Mouse (Mus musculus) liver, embryonic 11.5 days (tissue): Measurements from ENCODE around the gene Abi2. TPM values are rescaled to one million over a fixed set of nuclear protein-coding genes. Genes with fewer than 3 reads are reported as not detected.

Source experiments
- ATAC-seq: fragments of 200-750 bp; cut with Nextera tagmentation; replicated peaks from 2 replicates; pipeline ENCODE4 v1.8.0; 2017; ENCODE audit warnings: moderate number of reproducible peaks, mild to moderate bottlenecking, moderate TSS enrichment, moderate library complexity; ENCODE audit not compliant: low FRiP score
- DNase-seq: peaks from one replicate; pipeline ENCODE4 v3.0.0-alpha.2; 2017; ENCODE audit warnings: low spot score
- H3K27ac ChIP-seq: fragments of 300-500 bp; sonication (generic); 2 replicates; pipeline ENCODE4 v1.5.1; 2014; ENCODE audit warnings: mild to moderate bottlenecking, low read depth, low read length, control low read depth
- H3K27me3 ChIP-seq: fragments of 300-500 bp; sonication (generic); replicated peaks from 2 replicates; pipeline ENCODE4 v1.6.1; 2014; ENCODE audit warnings: low read length, mixed read lengths; ENCODE audit not compliant: control insufficient read depth, insufficient read depth
- H3K36me3 ChIP-seq: fragments of 300-500 bp; sonication (generic); 2 replicates; pipeline ENCODE4 v1.6.1; 2014; ENCODE audit warnings: mild to moderate bottlenecking, low read length, moderate library complexity, mixed read lengths; ENCODE audit not compliant: control insufficient read depth, insufficient read depth
- H3K4me1 ChIP-seq: fragments of 300-500 bp; sonication (generic); replicated peaks from 2 replicates; pipeline ENCODE4 v1.6.1; 2014; ENCODE audit warnings: low read length, mixed read lengths; ENCODE audit not compliant: control insufficient read depth, insufficient read depth
- H3K4me2 ChIP-seq: fragments of 300-500 bp; sonication (generic); 2 replicates; pipeline ENCODE4 v1.6.1; 2014; ENCODE audit warnings: mild to moderate bottlenecking, control low read depth, moderate library complexity
- H3K4me3 ChIP-seq: fragments of 300-500 bp; sonication (generic); 2 replicates; pipeline ENCODE4 v1.5.1; 2014; ENCODE audit warnings: low read depth, low read length, control low read depth
- H3K9ac ChIP-seq: fragments of 300-500 bp; sonication (generic); 2 replicates; pipeline ENCODE4 v1.6.1; 2014; ENCODE audit warnings: low read depth, low read length, control low read depth
- H3K9me3 ChIP-seq: fragments of 300-500 bp; sonication (generic); 2 replicates; pipeline ENCODE4 v1.6.1; 2016; ENCODE audit warnings: low read length, inconsistent platforms, mixed read lengths; ENCODE audit not compliant: control insufficient read depth
- WGBS: fragments of 180-500 bp; shearing (Covaris S2); extraction: QIAGEN DNeasy Blood & Tissue Kit; methylation state at CpG from one replicate; pipeline ENCODE4 v1.1.7; 2014; 5-methylcytosine and 5-hydroxymethylcytosine counted together
- polyA plus RNA-seq: library from polyadenylated mRNA; unstranded; fragments of >200 nt; fragmentation: Nextera tagmentation; extraction: Ambion mirVana; gene quantifications from 2 replicates; pipeline ENCODE4 v1.2.1, GENCODE M21; 2014

The Abi2 gene
- polyA plus RNA-seq, result 20.2 and 21.5 TPM in 2 replicates

- Histone ChIP-seq H3K4me1 (peaks cover 2% of the 10 kb centered on the region; the same call in 1 of the 2 replicates), H3K27ac (peak within 1 kb of the TSS; percentile 84), H3K36me3 (no peaks in the 10 kb centered on the region), H3K4me2 (peak within 1 kb of the TSS; percentile 64), H3K4me3 (peak within 1 kb of the TSS; percentile 64), H3K9me3 (no peaks in the 10 kb centered on the region), H3K9ac (peak within 1 kb of the TSS; percentile 78), H3K27me3 (no peaks in the 10 kb centered on the region)
- under 1% methylated on average over 22 of the region's 69 CpGs for WGBS
- ATAC-seq, result peak; percentile 90
- peak; percentile 92 for DNase-seq
Observed at GRCm38 (mm10) chr1:60409168-60409828, at the start of gene Abi2. TSS of gene Abi2 (plus strand) at chr1:60409619.

- no peaks in the 10 kb centered on the region for H3K4me1 ChIP-seq
- DNase-seq (no peak), ATAC-seq (no peak)
- H3K4me2 ChIP-seq, result no peak overlapping the region
- peaks cover 5% of the 10 kb centered on the region; the same call in 1 of the 2 replicates for H3K36me3 ChIP-seq
- H3K4me3 ChIP-seq, result no peak overlapping the region
- no peak overlapping the region for H3K9ac ChIP-seq
- H3K27ac ChIP-seq, result no peak overlapping the region
- H3K9me3 ChIP-seq, result no peaks in the 10 kb centered on the region
- WGBS, result 91% methylated on average over 1 of the region's 1 CpGs
- H3K27me3 ChIP-seq, result no peaks in the 10 kb centered on the region
Observed at GRCm38 (mm10) chr1:60361626-60362025, 47.8 kb upstream of the Abi2 start.

- H3K4me1 ChIP-seq, result no peaks in the 10 kb centered on the region
- H3K4me3 ChIP-seq, result no peak overlapping the region
- no peak overlapping the region for H3K4me2 ChIP-seq
- no peaks in the 10 kb centered on the region for H3K27me3 ChIP-seq
- ATAC-seq, result no peak
- no peak for DNase-seq
- peaks cover 27% of the 10 kb centered on the region for H3K36me3 ChIP-seq
- 90% methylated on average over 1 of the region's 1 CpGs for WGBS
- no peak overlapping the region for H3K9ac ChIP-seq
- H3K27ac ChIP-seq, result no peak overlapping the region
- no peaks in the 10 kb centered on the region for H3K9me3 ChIP-seq
Observed at GRCm38 (mm10) chr1:60376556-60376955, 32.9 kb upstream of the Abi2 start.

GRCm38 (mm10) chr1:60381910-60382309, 27.5 kb upstream of the Abi2 start:
- ATAC-seq (no peak), DNase-seq (no peak)
- 94% methylated on average over 3 of the region's 3 CpGs for WGBS
- Histone ChIP-seq H3K27me3 (no peaks in the 10 kb centered on the region), H3K9me3 (no peaks in the 10 kb centered on the region), H3K4me3 (no peak overlapping the region), H3K4me1 (no peaks in the 10 kb centered on the region), H3K9ac (no peak overlapping the region), H3K27ac (no peak overlapping the region), H3K36me3 (peaks cover 12% of the 10 kb centered on the region), H3K4me2 (no peak overlapping the region)

GRCm38 (mm10) chr1:60404848-60405247, 4.6 kb upstream of the Abi2 start:
- DNase-seq (no peak), ATAC-seq (no peak)
- no peaks in the 10 kb centered on the region for H3K36me3 ChIP-seq
- WGBS, result 94% methylated on average over 1 of the region's 1 CpGs
- H3K4me1 ChIP-seq, result no peaks in the 10 kb centered on the region
- H3K9ac ChIP-seq, result no peak overlapping the region
- H3K4me3 ChIP-seq, result no peak overlapping the region
- no peak overlapping the region for H3K4me2 ChIP-seq
- no peaks in the 10 kb centered on the region for H3K9me3 ChIP-seq
- no peak overlapping the region for H3K27ac ChIP-seq
- H3K27me3 ChIP-seq, result no peaks in the 10 kb centered on the region

GRCm38 (mm10) chr1:60408501-60409167, 785 bp upstream of the Abi2 start:
- WGBS, result 24% methylated on average over 13 of the region's 13 CpGs
- Histone ChIP-seq H3K27me3 (no peaks in the 10 kb centered on the region), H3K27ac (peak overlapping the region; percentile 84), H3K36me3 (no peaks in the 10 kb centered on the region), H3K4me1 (peaks cover under 1% of the 10 kb centered on the region; the same call in 1 of the 2 replicates), H3K9ac (peak overlapping the region; percentile 78), H3K9me3 (no peaks in the 10 kb centered on the region), H3K4me2 (peak overlapping the region; percentile 64), H3K4me3 (peak overlapping the region; percentile 64)
- peak; percentile 13; the same call in 1 of the 2 replicates for ATAC-seq
- DNase-seq, result no peak

- Histone ChIP-seq H3K4me1 (peaks cover 2% of the 10 kb centered on the region), H3K9ac (peak overlapping the region; percentile 78), H3K4me3 (peak overlapping the region; percentile 64), H3K27ac (peak overlapping the region; percentile 79), H3K9me3 (no peaks in the 10 kb centered on the region), H3K36me3 (no peaks in the 10 kb centered on the region), H3K27me3 (no peaks in the 10 kb centered on the region), H3K4me2 (peak overlapping the region; percentile 64)
- DNase-seq, result no peak
- ATAC-seq, result peak; percentile 70
- under 1% methylated on average over 51 of the region's 54 CpGs for WGBS
Observed at GRCm38 (mm10) chr1:60409928-60410817, 754 bp downstream of the Abi2 start.

- 62% methylated on average over 3 of the region's 3 CpGs for WGBS
- ATAC-seq, result no peak
- Histone ChIP-seq H3K4me3 (no peak overlapping the region), H3K36me3 (no peaks in the 10 kb centered on the region), H3K4me1 (peaks cover 2% of the 10 kb centered on the region; the same call in 1 of the 2 replicates), H3K9me3 (no peaks in the 10 kb centered on the region), H3K9ac (no peak overlapping the region), H3K4me2 (no peak overlapping the region), H3K27ac (no peak overlapping the region), H3K27me3 (no peaks in the 10 kb centered on the region)
- no peak for DNase-seq
Observed at GRCm38 (mm10) chr1:60416724-60417123, 7.3 kb downstream of the Abi2 start.
